Mouse (Mus musculus): ENCODE results near the gene Lpar1. TPM values are rescaled to one million over a fixed set of nuclear protein-coding genes. Genes with fewer than 3 reads are reported as not detected.

Lpar1 gene
- polyA plus RNA-seq, 1 experiment from 2014 or later: 142 TPM

DNA sequence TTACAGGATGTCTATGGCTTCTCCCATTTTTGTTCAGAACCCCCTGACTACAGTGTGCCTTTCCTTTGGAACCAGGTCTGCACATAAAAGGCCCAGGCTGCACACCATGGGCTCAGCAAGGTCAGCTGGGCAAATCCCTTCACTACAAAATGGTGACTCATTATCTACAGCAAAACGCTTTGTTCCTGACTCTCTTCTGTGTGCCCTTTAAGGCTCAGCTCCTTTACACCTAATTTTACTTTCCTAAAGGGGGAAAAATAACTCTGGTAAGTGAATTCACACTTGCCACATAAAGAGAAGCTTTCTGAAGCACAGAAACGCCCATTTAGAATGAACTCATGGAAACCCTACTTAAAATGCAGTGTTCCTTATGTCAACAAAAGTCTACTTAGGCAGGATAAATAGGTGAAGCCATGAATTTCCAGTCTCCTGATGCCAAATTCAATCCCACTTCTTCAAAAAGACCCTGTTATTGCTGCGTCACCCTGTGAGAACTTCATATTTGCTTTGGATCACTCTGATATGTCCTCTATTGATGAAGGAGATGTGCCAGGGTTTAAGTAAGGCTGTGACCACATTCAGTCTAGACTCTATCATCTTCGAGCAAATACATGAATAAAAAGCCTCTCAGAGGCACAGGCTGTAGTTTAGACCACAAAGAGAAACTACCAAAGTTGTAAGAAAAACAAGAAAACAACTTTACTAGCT lies 82.3 kb downstream of the Lpar1 start:
- no peak for ATAC-seq (ENCODE audit: insufficient number of reproducible peaks, insufficient read depth, low FRiP score, low TSS enrichment, low read depth)
- H3K27me3 ChIP-seq: no peaks in the 10 kb centered on the region

DNA sequence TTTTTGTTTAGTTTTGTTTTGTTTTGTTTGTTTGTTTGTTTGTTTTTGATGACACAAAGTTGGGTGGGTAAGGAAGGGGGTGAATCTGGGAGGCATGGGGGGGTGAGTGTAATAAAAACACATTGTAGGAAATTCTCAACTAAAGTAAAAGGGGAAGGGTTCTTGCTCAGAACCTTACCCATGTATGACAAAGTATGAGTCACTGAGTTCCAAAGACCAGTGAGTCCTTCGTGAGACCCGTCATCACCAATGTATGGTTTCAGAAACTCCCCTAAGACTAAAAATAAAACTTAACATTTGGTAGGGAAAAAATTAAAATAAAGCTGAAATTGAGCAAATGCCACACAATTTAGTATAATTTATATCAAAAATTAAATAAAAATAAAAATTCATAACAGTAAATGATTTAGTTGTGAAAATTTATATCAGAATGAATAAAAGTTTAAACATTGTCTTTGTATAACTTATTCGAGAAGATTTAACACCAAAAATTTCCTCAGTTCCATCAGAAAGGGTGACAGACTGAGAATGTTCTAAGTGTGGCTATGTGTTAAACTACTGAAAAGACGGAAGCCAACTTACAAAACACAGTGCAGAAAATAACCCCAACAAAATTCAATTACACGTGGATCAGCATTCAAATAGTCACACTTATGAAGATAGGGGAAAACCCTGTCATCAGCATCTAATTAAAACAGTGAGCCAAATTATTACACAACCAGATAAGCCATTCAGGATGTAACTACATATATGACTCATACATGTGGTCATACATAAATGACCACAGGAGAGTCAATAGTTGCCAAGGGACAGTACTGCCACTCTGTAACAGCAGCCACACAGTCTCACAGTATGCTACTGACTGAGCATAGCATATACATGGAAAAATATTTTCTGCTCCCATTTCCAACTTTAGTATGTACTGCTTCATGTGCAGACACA lies 83.8 kb downstream of the Lpar1 start:
- 92% methylated on average over 5 of the region's 5 CpGs for WGBS
- Histone ChIP-seq H3K4me3 (no peak overlapping the region), H3K36me3 (peaks cover 6% of the 10 kb centered on the region; the same call in 1 of the 2 replicates), H3K9me3 (no peaks in the 10 kb centered on the region), H3K27ac (no peak overlapping the region), H3K4me2 (no peak overlapping the region), H3K9ac (no peak overlapping the region), H3K4me1 (0 out of 2 replicates have a peak, but pooled peaks cover 3% of the 10 kb centered on the region), H3K27me3 (no peaks in the 10 kb centered on the region)
- ATAC-seq (ENCODE audit: insufficient number of reproducible peaks, insufficient read depth, low FRiP score, low TSS enrichment, low read depth): no peak

More for the DNA sequence above, 82.3 kb downstream of the Lpar1 start:
- H3K4me3 ChIP-seq: no peak overlapping the region
- no peak overlapping the region for H3K4me2 ChIP-seq
- peaks cover 17% of the 10 kb centered on the region; the same call in 1 of the 2 replicates for H3K36me3 ChIP-seq
- 0 out of 2 replicates have a peak overlapping the region, but pooled peaks have one; percentile 1 for H3K27ac ChIP-seq
- H3K9me3 ChIP-seq: no peaks in the 10 kb centered on the region
- 83% methylated on average over 4 of the region's 4 CpGs for WGBS
- H3K9ac ChIP-seq: no peak overlapping the region
- H3K4me1 ChIP-seq: 0 out of 2 replicates have a peak, but pooled peaks cover 3% of the 10 kb centered on the region

DNA sequence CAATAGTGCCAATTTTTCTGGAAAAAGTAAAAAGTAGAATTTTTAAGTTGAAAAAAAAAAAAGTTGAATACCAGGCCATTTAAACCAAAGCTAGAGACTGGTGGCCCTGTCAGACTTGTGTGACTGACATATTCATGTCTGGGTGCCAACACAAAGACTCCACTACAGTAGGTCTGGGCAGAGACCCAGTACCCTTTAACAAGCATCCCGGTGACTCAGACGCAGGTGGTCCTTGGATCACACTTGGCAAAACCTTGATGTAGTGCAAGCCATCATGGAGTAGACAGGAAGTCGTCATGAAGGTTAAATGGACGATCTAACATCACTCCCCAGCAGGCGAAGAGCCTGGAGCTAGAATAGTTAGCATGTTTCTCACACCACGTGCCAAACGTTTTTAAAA lies 84.7 kb downstream of the Lpar1 start:
- H3K36me3 ChIP-seq: no peaks in the 10 kb centered on the region
- H3K27ac ChIP-seq: no peak overlapping the region
- no peak overlapping the region for H3K9ac ChIP-seq
- WGBS: 84% methylated on average over 7 of the region's 7 CpGs
- no peaks in the 10 kb centered on the region for H3K27me3 ChIP-seq
- no peaks in the 10 kb centered on the region for H3K9me3 ChIP-seq
- no peak for ATAC-seq (ENCODE audit: insufficient number of reproducible peaks, insufficient read depth, low FRiP score, low TSS enrichment, low read depth)
- H3K4me3 ChIP-seq: no peak overlapping the region
- peaks cover 9% of the 10 kb centered on the region; the same call in 1 of the 2 replicates for H3K4me1 ChIP-seq
- no peak overlapping the region for H3K4me2 ChIP-seq

DNA sequence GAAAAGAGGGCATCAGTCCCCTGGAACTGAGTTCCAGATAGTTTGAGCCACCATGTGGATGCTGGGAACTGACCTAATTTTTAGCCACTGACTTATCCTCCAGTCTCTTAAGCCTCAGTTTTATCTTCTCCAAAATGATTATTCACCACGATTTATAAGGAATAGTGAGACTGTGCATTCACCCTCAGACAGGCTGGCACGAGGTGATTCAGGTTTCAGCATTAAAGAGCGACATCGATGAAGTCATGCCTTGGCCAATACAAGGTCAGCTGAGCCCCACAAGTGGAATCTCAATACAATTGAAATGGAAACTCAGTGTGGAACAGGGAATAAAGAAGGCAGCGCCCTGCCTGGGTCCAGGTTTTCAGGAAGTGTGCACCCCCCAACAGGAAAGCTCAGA lies 88.1 kb downstream of the Lpar1 start:
- Histone ChIP-seq H3K36me3 (no peaks in the 10 kb centered on the region), H3K4me3 (no peak overlapping the region), H3K27ac (no peak overlapping the region), H3K4me1 (peaks cover 13% of the 10 kb centered on the region), H3K4me2 (no peak overlapping the region), H3K9me3 (no peaks in the 10 kb centered on the region), H3K9ac (no peak overlapping the region), H3K27me3 (no peaks in the 10 kb centered on the region)
- 89% methylated on average over 5 of the region's 5 CpGs for WGBS
- ATAC-seq (ENCODE audit: insufficient number of reproducible peaks, insufficient read depth, low FRiP score, low TSS enrichment, low read depth): no peak

DNA sequence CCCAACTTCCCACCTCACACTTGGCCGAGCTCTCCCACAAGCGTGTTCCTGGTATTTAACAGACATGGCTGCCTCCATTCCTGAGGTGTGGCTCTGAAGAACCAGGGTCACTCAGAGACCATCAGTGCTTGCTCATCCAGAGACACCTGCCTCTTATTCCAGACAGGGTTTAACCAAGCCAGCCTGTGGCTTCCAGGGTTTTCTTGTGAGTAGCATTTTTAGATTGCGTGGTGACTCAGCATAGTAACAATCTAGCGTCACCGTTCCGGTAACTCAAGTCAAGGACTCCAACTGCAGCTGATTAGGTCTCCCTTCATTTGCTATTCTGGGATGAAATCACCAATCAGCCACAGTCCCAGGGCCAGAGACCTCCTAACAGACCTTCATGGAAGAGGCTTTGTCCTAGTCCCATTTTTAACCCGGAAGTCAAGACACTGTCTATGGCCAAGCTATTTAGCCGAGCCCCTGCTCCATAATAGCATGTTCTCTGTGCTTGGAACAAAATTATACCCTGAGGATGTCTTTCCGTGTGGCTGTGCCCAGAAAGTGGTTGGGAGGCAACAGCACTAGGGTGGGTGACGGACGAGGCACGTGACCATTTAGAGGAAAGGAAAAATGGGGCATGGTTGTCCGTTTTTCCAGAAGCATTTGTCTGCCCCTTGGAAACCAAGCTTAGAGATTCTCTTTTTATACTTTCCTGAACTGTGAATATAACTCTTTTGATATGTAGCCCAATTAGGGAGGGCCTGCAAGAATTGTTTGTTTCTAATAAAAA lies 89.1 kb downstream of the Lpar1 start:
- Histone ChIP-seq H3K4me1 (peaks cover 13% of the 10 kb centered on the region), H3K9me3 (no peaks in the 10 kb centered on the region), H3K9ac (no peak overlapping the region), H3K27me3 (no peaks in the 10 kb centered on the region), H3K4me3 (no peak overlapping the region), H3K4me2 (no peak overlapping the region), H3K36me3 (peaks cover 8% of the 10 kb centered on the region; the same call in 1 of the 2 replicates), H3K27ac (0 out of 2 replicates have a peak overlapping the region, but pooled peaks have one; percentile 8)
- 80% methylated on average over 13 of the region's 13 CpGs for WGBS
- no peak for ATAC-seq (ENCODE audit: insufficient number of reproducible peaks, insufficient read depth, low FRiP score, low TSS enrichment, low read depth)

DNA sequence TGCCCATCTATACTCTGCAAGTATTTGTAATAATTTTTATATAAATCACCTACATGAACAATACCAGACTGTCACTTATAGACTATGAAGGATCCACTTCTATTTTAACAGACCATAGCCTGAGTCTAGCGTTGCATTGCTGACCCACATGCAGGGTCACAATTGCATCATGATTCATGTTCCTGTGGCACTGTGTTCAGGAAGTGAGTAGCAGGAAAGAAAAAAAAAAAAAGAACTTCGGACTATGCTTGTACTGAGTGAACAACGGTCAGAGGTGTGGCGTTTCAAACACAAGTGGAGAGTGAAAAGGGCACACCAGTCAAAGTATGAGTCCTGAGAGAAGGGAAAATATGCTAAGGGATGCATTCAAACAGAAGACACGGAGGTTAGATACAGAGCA lies 90.7 kb downstream of the Lpar1 start:
- peaks cover 13% of the 10 kb centered on the region for H3K4me1 ChIP-seq
- H3K27ac ChIP-seq: no peak overlapping the region
- ATAC-seq (ENCODE audit: insufficient number of reproducible peaks, insufficient read depth, low FRiP score, low TSS enrichment, low read depth): no peak
- no peak overlapping the region for H3K4me2 ChIP-seq
- H3K36me3 ChIP-seq: peaks cover 11% of the 10 kb centered on the region
- H3K27me3 ChIP-seq: no peaks in the 10 kb centered on the region
- no peaks in the 10 kb centered on the region for H3K9me3 ChIP-seq
- no peak overlapping the region for H3K9ac ChIP-seq
- H3K4me3 ChIP-seq: no peak overlapping the region
- 87% methylated on average over 5 of the region's 5 CpGs for WGBS

DNA sequence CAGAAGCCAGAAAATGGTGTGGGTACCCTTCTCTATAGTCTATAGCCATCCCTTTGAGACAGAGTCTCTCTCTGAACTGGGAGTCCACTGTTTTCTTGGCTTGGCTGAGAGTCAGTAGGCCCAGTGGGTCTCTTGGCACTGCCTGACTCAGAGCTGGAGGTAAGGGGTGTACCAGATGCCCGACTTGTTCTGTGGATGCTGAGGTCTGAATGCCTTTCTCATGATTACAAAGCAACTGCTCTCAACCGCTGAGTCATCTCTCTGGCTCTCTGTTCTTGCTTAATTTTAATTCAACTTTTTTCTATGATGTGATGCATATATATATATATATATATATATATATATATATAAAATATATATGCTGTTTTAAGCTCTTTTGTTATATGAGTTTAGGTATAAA lies 91.1 kb downstream of the Lpar1 start:
- H3K27ac ChIP-seq: no peak overlapping the region
- H3K36me3 ChIP-seq: peaks cover 15% of the 10 kb centered on the region
- H3K9ac ChIP-seq: no peak overlapping the region
- no peak for ATAC-seq (ENCODE audit: insufficient number of reproducible peaks, insufficient read depth, low FRiP score, low TSS enrichment, low read depth)
- 79% methylated on average over 2 of the region's 2 CpGs for WGBS
- no peaks in the 10 kb centered on the region for H3K9me3 ChIP-seq
- peaks cover 13% of the 10 kb centered on the region for H3K4me1 ChIP-seq
- H3K27me3 ChIP-seq: no peaks in the 10 kb centered on the region
- no peak overlapping the region for H3K4me2 ChIP-seq
- H3K4me3 ChIP-seq: no peak overlapping the region

DNA sequence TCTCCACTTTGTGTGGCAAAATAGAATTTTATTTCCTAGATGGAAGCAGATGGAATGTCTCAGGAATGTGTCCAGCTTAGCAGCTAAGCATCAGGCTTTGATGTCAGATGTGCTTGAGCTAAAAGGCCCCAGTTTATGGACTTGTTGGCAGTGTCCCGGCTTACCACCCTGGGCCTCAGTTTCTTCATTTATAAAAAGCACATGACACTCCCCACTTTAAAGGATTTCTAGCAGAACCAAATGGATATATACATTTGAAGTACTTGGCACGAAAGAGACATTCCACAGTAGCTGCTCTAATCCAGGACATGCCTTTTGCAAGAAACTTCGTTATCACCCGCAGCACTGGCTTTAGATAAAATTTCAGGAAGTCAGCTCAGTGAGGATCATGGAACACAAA lies 100.4 kb downstream of the Lpar1 start:
- no peak overlapping the region for H3K4me2 ChIP-seq
- H3K36me3 ChIP-seq: peaks cover 10% of the 10 kb centered on the region; the same call in 1 of the 2 replicates
- no peaks in the 10 kb centered on the region for H3K27me3 ChIP-seq
- 52% methylated on average over 4 of the region's 4 CpGs for WGBS
- H3K9ac ChIP-seq: no peak overlapping the region
- no peak for ATAC-seq (ENCODE audit: insufficient number of reproducible peaks, insufficient read depth, low FRiP score, low TSS enrichment, low read depth)
- no peak overlapping the region for H3K4me3 ChIP-seq
- 0 out of 2 replicates have a peak, but pooled peaks cover 6% of the 10 kb centered on the region for H3K4me1 ChIP-seq
- H3K9me3 ChIP-seq: no peaks in the 10 kb centered on the region; the same call in 1 of the 2 replicates
- no peak overlapping the region for H3K27ac ChIP-seq

DNA sequence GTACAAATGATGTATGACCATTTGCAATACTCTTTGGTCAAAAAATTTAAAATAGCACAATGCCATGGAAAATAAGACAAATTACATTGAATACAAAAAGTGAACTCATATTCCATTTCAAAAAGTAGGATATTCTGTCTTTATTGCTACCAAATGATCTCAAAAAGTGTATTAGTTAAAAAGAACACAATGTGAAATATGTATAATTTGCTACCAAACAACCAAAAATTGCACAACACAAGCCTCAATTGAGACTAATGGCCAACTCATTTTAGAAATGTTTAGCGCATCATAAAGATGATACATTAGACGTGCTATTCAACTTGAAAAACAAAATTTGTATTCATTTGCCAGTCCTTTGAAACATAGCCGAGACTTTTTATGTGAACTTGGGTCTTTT lies 104.9 kb downstream of the Lpar1 start:
- Histone ChIP-seq H3K4me1 (0 out of 2 replicates have a peak, but pooled peaks cover 6% of the 10 kb centered on the region), H3K4me3 (no peak overlapping the region), H3K9ac (no peak overlapping the region), H3K27me3 (no peaks in the 10 kb centered on the region), H3K27ac (no peak overlapping the region), H3K36me3 (0 out of 2 replicates have a peak, but pooled peaks cover 4% of the 10 kb centered on the region), H3K9me3 (no peaks in the 10 kb centered on the region), H3K4me2 (no peak overlapping the region)
- 84% methylated on average over 3 of the region's 3 CpGs for WGBS
- ATAC-seq (ENCODE audit: insufficient number of reproducible peaks, insufficient read depth, low FRiP score, low TSS enrichment, low read depth): no peak

DNA sequence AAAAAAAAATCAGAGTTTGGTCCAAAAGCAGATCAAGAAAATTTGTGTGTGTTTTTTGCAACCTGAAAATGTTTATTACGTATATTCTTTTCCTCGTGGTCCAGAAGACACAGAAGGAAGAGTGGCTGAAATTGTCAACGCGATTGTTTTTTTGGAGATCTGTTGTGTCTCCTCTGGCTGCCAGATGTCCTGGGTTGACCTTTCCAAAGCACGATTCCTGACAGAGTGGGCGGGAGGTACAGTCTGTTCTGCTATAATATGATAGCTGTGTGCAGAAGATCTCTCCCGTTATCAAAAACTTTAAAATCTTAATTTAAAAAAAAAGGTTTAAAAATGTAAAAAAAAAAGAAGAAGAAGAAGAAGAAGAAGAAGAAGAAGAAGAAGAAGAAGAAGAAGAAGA lies 105.9 kb downstream of the Lpar1 start:
- ATAC-seq (ENCODE audit: insufficient number of reproducible peaks, insufficient read depth, low FRiP score, low TSS enrichment, low read depth): no peak
- 0 out of 2 replicates have a peak, but pooled peaks cover 4% of the 10 kb centered on the region for H3K36me3 ChIP-seq

DNA sequence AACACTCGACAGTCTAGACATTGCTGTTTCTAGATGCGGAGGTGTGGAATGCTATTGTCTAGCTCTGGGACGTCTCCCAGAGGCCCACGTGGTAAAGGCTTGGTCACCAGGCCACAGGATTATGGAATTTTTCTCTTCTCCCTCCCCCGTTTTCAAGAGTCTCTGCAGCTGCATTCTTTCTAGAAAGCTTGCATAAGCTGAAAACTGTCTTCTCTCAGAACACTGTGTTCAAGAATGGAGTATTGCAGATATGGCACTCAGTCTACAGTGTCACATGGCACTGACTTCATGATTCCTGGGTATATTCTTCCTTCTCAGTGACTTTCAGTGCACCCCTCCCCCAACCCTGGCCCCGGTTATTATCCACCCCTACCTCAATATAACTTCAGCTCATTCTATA lies 107.9 kb downstream of the Lpar1 start:
- Histone ChIP-seq H3K36me3 (0 out of 2 replicates have a peak, but pooled peaks cover 4% of the 10 kb centered on the region), H3K27me3 (no peaks in the 10 kb centered on the region), H3K9ac (no peak overlapping the region), H3K4me3 (no peak overlapping the region), H3K4me2 (no peak overlapping the region), H3K27ac (no peak overlapping the region), H3K9me3 (no peaks in the 10 kb centered on the region), H3K4me1 (no peaks in the 10 kb centered on the region)
- no peak for ATAC-seq (ENCODE audit: insufficient number of reproducible peaks, insufficient read depth, low FRiP score, low TSS enrichment, low read depth)
- 80% methylated on average over 6 of the region's 6 CpGs for WGBS

More for the DNA sequence above, 105.9 kb downstream of the Lpar1 start:
- H3K4me2 ChIP-seq: no peak overlapping the region
- H3K4me1 ChIP-seq: no peaks in the 10 kb centered on the region
- H3K4me3 ChIP-seq: no peak overlapping the region
- H3K9ac ChIP-seq: no peak overlapping the region
- H3K27me3 ChIP-seq: no peaks in the 10 kb centered on the region
- H3K27ac ChIP-seq: no peak overlapping the region
- 70% methylated on average over 7 of the region's 7 CpGs for WGBS
- no peaks in the 10 kb centered on the region for H3K9me3 ChIP-seq
